Mouse (Mus musculus) embryonic facial prominence, embryonic 15.5 days (tissue): ENCODE data around the gene Gm11111. TPM values are rescaled to one million over a fixed set of nuclear protein-coding genes. Genes with fewer than 3 reads are reported as not detected.
"Not testable (repeated sequence)": the region's sequence is repeated elsewhere in the genome, so short reads cannot be mapped to it uniquely, and the experiment has no call there.

Experiments used
- ATAC-seq: fragments of 200-750 bp; cut with Nextera tagmentation; 2 replicates; pipeline ENCODE4 v1.8.0; 2017; ENCODE audit warnings: low read depth, moderate TSS enrichment; ENCODE audit not compliant: insufficient number of reproducible peaks, low FRiP score, low TSS enrichment
- H3K27ac ChIP-seq: fragments of 300-500 bp; sonication (generic); replicated peaks from 2 replicates; pipeline ENCODE4 v1.5.1; 2015; ENCODE audit warnings: mild to moderate bottlenecking, inconsistent platforms
- H3K27me3 ChIP-seq: fragments of 300-500 bp; sonication (generic); 2 replicates; pipeline ENCODE4 v1.6.1; 2015; ENCODE audit warnings: inconsistent platforms
- H3K36me3 ChIP-seq: fragments of 300-500 bp; sonication (generic); 2 replicates; pipeline ENCODE4 v1.6.1; 2015; ENCODE audit warnings: mild to moderate bottlenecking, inconsistent platforms
- H3K4me1 ChIP-seq: fragments of 300-500 bp; sonication (generic); 2 replicates; pipeline ENCODE4 v1.6.1; 2015; ENCODE audit warnings: inconsistent platforms
- H3K4me2 ChIP-seq: fragments of 300-500 bp; sonication (generic); replicated peaks from 2 replicates; pipeline ENCODE4 v1.6.1; 2015; ENCODE audit warnings: mild to moderate bottlenecking, inconsistent platforms
- H3K4me3 ChIP-seq: fragments of 300-500 bp; sonication (generic); replicated peaks from 2 replicates; pipeline ENCODE4 v1.5.1; 2015; ENCODE audit warnings: mild to moderate bottlenecking, inconsistent platforms
- H3K9ac ChIP-seq: fragments of 300-500 bp; sonication (generic); 2 replicates; pipeline ENCODE4 v1.6.1; 2015; ENCODE audit warnings: inconsistent platforms
- H3K9me3 ChIP-seq: fragments of 300-500 bp; sonication (generic); replicated peaks from 2 replicates; pipeline ENCODE4 v1.6.1; 2016; ENCODE audit warnings: inconsistent platforms
- WGBS: fragments of 180-500 bp; shearing (Covaris S2); methylation state at CpG from one replicate; pipeline ENCODE4 v1.1.7; 2015; 5-methylcytosine and 5-hydroxymethylcytosine counted together
- polyA plus RNA-seq: library from polyadenylated mRNA; unstranded; fragments of >200 nt; fragmentation: Nextera tagmentation; extraction: Ambion mirVana; gene quantifications from 2 replicates; pipeline ENCODE4 v1.2.1, GENCODE M21; 2015

The Gm11111 gene
- polyA plus RNA-seq, 1 experiment from 2014 or later = not detected

DNA sequence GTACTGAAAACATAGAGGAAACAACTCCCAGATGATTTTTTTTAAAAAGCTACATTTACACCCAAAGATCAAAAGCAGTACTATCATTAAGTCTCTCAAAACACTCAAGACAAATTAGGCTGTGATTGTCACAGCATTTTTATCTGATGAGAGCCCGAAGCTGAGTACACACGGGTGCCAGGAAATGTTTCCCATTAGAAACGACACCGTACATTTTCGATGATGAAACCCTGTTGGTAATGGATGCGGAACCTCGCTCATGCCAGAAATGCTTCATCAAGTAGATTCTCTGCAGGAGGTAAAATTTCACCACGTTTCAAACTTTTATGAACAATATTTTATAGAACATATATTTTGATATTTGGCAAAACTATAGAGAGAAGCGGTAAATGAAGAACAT, 10.3 kb downstream of the Gm11111 start:
- Histone ChIP-seq H3K9ac (no peak overlapping the region), H3K4me1 (0 out of 2 replicates have a peak, but pooled peaks cover 4% of the 10 kb centered on the region), H3K36me3 (no peaks in the 10 kb centered on the region), H3K4me2 (no peak overlapping the region), H3K27me3 (no peaks in the 10 kb centered on the region), H3K27ac (no peak overlapping the region), H3K4me3 (no peak overlapping the region), H3K9me3 (no peaks in the 10 kb centered on the region)
- no peak for ATAC-seq
- WGBS = 38% methylated on average over 9 of the region's 9 CpGs

DNA sequence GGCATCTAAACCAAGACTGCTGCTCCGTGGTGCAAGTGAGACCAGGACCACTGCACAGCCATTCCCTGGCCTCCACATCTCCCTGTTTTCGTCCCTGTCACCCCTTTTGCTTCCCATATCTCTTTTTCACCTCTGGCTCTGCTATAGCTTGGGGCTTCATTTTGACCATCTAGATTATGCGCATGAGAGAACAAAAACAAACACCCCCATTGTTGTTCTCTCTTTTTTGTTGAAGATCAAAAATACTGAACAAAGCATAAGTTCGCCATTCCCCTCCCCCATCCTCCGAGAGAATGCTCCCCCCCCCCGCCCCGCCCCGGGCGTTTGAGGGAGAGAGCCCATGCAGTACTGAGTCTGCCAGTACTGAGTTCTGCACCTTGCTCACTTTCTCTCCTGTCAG, 11.3 kb downstream of the Gm11111 start:
- Histone ChIP-seq H3K36me3 (no peaks in the 10 kb centered on the region), H3K4me2 (no peak overlapping the region), H3K27me3 (no peaks in the 10 kb centered on the region), H3K27ac (no peak overlapping the region), H3K4me1 (0 out of 2 replicates have a peak, but pooled peaks cover 4% of the 10 kb centered on the region), H3K9ac (no peak overlapping the region), H3K4me3 (no peak overlapping the region), H3K9me3 (no peaks in the 10 kb centered on the region)
- ATAC-seq = no peak
- 51% methylated on average over 9 of the region's 9 CpGs for WGBS

DNA sequence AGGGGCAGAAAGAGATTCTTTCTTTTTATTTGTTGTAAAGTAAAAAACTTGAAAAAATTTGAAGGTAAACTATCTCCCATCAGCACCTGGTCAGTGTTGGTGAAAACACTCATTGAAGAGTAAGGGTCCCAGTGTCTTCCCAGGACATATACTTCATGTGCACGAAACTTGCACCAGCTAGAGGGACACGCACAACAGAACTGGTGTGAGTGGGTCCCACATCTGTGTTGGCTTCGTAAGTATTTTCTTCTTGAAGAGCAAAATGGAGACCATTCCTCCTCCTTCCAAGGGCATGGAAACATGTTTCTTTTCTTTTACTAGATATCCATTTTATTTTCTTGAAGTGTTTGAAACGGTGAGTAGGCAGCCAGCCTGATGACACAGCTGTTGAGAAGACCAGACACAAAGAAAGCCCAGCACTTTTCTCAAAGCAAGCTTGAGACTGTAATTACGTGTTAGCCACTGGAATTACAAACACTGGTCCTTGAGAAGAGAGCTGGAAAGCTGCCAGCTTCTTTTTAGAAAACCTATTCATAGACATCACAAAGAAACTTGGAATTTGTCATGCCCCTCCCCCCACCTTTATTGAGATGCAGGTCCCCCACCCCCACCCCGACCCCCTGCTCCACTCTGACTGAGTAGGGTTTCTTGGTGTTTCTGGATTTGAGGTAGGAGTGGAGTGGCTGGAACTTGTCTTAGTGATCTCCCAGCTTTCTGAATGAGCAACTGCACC, 14.1 kb downstream of the Gm11111 start:
- H3K4me1 ChIP-seq = 0 out of 2 replicates have a peak, but pooled peaks cover 4% of the 10 kb centered on the region
- 52% methylated on average over 6 of the region's 6 CpGs for WGBS
- ATAC-seq = no peak
- H3K4me3 ChIP-seq = no peak overlapping the region
- H3K9ac ChIP-seq = no peak overlapping the region
- H3K4me2 ChIP-seq = no peak overlapping the region
- H3K9me3 ChIP-seq = no peaks in the 10 kb centered on the region
- H3K27me3 ChIP-seq = no peaks in the 10 kb centered on the region
- no peak overlapping the region for H3K27ac ChIP-seq
- no peaks in the 10 kb centered on the region for H3K36me3 ChIP-seq

DNA sequence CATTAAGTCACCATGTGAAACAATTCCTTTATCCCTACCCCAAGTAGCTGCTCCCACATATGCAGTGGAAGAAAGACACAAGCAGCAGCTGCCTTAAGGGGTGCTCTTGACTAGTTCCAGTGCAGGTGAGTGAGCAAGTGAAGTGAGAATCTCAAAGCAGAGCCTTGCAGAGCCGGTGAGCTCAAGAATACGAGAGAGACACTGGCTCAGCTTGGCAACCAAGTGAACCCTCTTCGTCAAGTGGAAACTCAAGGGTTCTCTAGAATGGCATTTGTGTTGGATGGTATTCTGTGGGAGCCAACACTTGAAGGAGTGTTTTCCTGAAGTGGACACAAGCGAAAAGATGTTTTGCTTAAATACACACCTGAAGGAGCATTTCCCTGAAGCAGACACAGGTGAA, 16.0 kb downstream of the Gm11111 start:
- 92% methylated on average over 4 of the region's 4 CpGs for WGBS
- H3K27ac ChIP-seq = no peak overlapping the region

DNA sequence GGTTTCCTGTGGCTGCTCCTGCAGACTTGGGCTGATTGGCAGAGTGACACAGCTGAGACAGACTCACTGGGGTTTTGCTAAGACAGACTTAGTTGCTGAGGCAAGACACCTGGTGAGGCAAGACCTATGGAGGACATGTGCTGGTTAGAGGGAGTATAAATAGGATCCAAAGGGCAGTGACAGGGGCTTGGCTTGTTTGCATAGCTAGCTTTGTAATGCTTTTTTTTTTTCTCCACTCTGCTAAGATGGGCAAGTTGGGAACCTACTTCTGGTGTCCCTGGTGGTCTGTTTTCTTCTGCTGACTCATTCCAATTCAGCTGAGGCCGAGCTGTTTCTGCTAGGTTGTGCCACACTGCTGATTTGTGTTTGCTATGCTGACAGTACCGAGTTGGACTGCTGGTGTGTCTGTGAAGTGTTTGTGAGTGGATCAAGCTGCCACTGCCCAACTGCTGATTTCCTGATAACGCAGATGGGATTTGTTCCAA, 16.6 kb downstream of the Gm11111 start:
- no peaks in the 10 kb centered on the region for H3K36me3 ChIP-seq
- H3K9ac ChIP-seq = no peak overlapping the region
- no peak overlapping the region for H3K27ac ChIP-seq
- ATAC-seq = no peak
- no peaks in the 10 kb centered on the region for H3K4me1 ChIP-seq
- H3K27me3 ChIP-seq = no peaks in the 10 kb centered on the region
- WGBS = 64% methylated on average over 3 of the region's 3 CpGs
- no peaks in the 10 kb centered on the region for H3K9me3 ChIP-seq
- no peak overlapping the region for H3K4me3 ChIP-seq
- no peak overlapping the region for H3K4me2 ChIP-seq

More for the DNA sequence above, 16.0 kb downstream of the Gm11111 start:
- no peaks in the 10 kb centered on the region for H3K4me1 ChIP-seq
- no peaks in the 10 kb centered on the region for H3K9me3 ChIP-seq
- no peak overlapping the region for H3K4me2 ChIP-seq
- ATAC-seq = no peak
- H3K9ac ChIP-seq = no peak overlapping the region
- H3K4me3 ChIP-seq = no peak overlapping the region
- H3K27me3 ChIP-seq = no peaks in the 10 kb centered on the region
- H3K36me3 ChIP-seq = no peaks in the 10 kb centered on the region

DNA sequence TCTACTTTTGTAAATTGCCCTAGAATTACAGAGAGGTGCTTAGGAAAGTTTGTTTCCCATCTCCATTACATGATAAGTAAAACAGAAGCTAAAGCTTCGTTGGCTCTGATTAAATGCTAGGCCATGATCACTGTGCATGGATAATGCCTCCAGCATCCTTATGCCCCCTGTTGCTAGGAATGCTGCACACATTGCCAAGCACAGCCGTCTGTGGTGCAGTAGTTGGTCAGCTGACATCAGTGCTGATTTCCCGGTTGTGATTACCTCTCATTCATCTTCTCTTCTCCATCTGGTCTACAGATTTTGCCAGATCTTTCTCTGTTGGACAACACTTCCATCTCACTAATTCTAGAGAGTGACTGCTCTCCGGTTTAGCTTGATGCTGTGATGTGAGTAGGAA, 19.9 kb downstream of the Gm11111 start:
- no peak overlapping the region for H3K27ac ChIP-seq
- H3K4me2 ChIP-seq = no peak overlapping the region
- H3K9me3 ChIP-seq = no peaks in the 10 kb centered on the region
- WGBS = 54% methylated on average over 4 of the region's 4 CpGs
- no peaks in the 10 kb centered on the region for H3K36me3 ChIP-seq
- ATAC-seq = no peak
- no peak overlapping the region for H3K9ac ChIP-seq
- no peaks in the 10 kb centered on the region for H3K4me1 ChIP-seq
- H3K27me3 ChIP-seq = no peaks in the 10 kb centered on the region
- H3K4me3 ChIP-seq = no peak overlapping the region

DNA sequence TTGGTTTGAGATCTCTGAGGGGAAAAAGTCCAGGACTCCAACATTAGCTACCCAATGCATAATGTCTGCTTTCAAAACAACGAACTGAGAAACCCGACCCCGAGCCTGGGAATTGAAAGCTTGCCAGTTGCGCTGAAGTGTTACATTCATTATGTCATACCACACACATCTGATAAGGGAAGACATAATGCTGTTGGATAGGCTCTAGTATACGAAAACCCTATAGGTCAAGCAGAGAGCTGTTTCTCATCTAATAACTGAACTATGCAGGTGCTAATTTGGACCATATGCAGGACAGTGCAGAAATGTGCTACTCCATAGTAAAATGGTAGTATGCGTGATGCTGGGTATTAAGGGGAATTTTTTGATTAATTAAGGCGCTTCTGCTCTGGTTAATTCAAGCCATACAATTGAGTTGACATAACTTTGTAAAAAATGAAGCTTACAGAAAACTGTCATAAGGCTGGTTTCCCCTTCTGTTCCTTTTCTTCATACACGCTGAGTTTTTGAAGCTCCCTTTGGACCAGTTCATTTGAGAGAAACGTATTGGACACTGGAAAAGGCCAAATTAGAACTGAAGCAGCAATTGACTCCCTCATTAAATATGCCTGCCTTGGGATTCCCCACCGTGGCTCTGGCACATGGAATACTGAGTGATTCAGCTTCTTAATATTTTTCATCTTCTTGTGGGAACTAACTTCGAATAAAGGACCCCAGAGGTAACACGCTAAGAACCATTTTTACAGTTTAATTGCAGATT, 22.4 kb downstream of the Gm11111 start:
- WGBS = 37% methylated on average over 12 of the region's 12 CpGs
- Histone ChIP-seq H3K36me3 (no peaks in the 10 kb centered on the region), H3K9me3 (no peaks in the 10 kb centered on the region), H3K9ac (no peak overlapping the region), H3K4me3 (no peak overlapping the region), H3K27me3 (no peaks in the 10 kb centered on the region), H3K4me2 (no peak overlapping the region), H3K4me1 (no peaks in the 10 kb centered on the region), H3K27ac (no peak overlapping the region)
- peak; percentile 24; the same call in 1 of the 2 replicates for ATAC-seq

DNA sequence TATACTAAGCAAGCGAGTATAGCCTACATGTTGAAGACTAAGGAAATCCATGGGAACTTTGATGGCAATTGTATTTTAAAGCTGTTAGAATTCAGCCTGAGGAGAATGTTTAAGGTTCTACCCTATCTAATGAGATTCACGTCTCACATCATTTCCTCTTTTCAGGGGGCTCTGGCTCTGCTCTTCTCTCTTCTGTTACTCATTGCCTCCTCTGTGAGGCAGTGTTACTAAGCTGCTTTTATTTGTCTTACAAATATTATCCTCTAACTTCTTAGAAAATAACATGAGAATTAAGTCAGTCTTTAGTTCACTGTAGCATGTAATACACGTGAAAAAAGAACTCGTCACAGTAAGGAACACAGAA, 23.0 kb downstream of the Gm11111 start:
- WGBS = 67% methylated on average over 4 of the region's 4 CpGs

DNA sequence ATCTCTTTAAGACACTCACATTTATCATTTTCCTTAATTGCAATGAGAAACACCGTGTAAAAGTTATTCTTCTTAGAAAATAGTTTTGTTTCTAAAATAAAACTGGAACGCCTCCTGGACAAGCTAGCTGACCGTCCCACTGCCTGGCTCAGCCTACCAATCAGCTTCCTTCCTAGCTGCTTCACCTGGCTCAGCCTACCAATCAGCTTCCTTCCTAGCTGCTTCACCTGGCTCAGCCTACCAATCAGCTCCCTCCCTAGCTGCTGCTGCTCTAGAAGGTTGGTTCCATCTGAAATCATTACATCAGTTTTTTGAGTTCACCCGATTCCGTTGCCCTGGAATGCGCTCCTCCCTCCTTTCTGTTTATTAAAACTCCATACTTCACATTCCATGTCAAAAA, 24.0 kb downstream of the Gm11111 start:
- not testable (repeated sequence) for H3K27ac ChIP-seq, H3K9me3 ChIP-seq, H3K4me2 ChIP-seq, H3K4me3 ChIP-seq, H3K36me3 ChIP-seq, H3K9ac ChIP-seq, H3K4me1 ChIP-seq, H3K27me3 ChIP-seq, ATAC-seq
- 68% methylated on average over 6 of the region's 6 CpGs for WGBS

More for the DNA sequence above, 23.0 kb downstream of the Gm11111 start:
- no peak for ATAC-seq
- H3K27ac ChIP-seq = no peak overlapping the region
- H3K27me3 ChIP-seq = no peaks in the 10 kb centered on the region
- no peaks in the 10 kb centered on the region for H3K36me3 ChIP-seq
- H3K4me3 ChIP-seq = no peak overlapping the region
- no peaks in the 10 kb centered on the region for H3K9me3 ChIP-seq
- H3K4me1 ChIP-seq = no peaks in the 10 kb centered on the region
- H3K9ac ChIP-seq = no peak overlapping the region
- no peak overlapping the region for H3K4me2 ChIP-seq

DNA sequence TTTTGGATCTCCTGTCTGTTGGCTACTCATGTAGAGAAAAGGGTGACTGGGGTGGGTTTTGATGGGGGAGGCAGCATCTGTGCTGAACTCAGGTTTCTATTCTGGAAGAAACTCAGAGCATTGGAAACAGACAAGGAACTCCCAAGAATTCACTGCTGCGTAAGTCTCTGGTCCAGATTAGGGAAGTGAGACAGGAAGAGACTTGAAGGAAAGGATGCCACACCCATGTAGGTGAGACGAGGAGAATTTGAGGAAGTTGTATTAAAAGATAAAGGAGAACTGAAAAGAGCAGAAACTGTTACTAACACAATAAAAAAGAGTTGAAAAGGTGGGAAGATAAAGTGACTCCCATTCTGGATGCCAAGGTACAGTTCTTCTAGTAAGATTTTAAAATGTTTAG, 25.9 kb downstream of the Gm11111 start:
- Histone ChIP-seq H3K9me3 (no peaks in the 10 kb centered on the region), H3K9ac (no peak overlapping the region), H3K27me3 (no peaks in the 10 kb centered on the region), H3K4me1 (no peaks in the 10 kb centered on the region), H3K27ac (no peak overlapping the region), H3K36me3 (no peaks in the 10 kb centered on the region), H3K4me3 (no peak overlapping the region), H3K4me2 (no peak overlapping the region)
- WGBS = 61% methylated on average over 2 of the region's 2 CpGs
- no peak for ATAC-seq

DNA sequence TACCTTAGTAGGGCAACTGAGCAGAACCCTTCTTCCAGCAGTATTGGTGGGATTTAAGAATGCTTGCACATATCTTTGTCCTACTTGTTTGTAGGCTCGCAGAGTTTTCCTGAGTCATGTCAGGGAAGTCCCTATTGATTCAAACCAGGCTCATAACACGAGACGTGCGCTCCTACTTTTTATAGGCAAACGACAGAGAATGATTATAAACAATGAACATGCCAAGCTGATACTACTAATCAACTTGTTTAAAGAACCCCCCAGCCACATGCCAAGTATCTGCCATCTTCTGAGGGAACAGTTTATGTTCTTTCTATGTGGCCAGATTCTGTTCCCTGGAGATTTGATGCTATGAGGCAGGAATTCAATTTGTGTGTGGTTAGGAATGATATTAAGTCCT, 28.3 kb downstream of the Gm11111 start:
- WGBS = 42% methylated on average over 5 of the region's 5 CpGs
- Histone ChIP-seq H3K9me3 (no peaks in the 10 kb centered on the region), H3K9ac (no peak overlapping the region), H3K27ac (no peak overlapping the region), H3K4me2 (no peak overlapping the region), H3K4me1 (no peaks in the 10 kb centered on the region), H3K27me3 (no peaks in the 10 kb centered on the region), H3K36me3 (no peaks in the 10 kb centered on the region), H3K4me3 (no peak overlapping the region)
- ATAC-seq = no peak
